Mouse (Mus musculus): ENCODE results near the gene Stkld1.

The Stkld1 gene

GRCm38 (mm10) chr2:26915927-26916728 is 17.7 kb upstream of the Stkld1 start, which contains the start of the genes Surf2 and Surf1:
Gene Surf2, plus strand, starts transcription at chr2:26916367.
Gene Surf1, minus strand, starts transcription at chr2:26916530.
- DNase-seq (ENCODE audit: low read depth in 1 of 2, low spot score in 2 of 2): peak; percentile 57 to 69

DNA sequence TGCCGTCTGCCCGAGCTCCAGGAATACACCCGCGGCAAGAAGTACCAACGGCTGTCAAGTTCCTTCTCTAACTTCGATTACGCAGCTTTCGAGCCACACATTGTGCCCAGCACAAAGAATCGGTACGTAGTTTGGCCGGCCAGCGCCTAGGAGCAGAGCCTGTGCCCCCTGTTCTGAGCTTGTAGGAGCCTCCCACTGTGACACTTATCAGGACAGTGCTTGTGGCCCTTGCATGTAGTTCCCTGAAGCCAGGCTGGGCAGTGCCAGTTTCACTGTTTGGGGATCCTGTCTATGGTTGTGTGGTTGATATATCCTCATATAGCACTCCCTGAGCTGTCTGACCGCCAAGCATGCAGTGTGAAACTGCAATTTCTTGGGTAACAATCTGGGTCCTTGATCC is 17.1 kb upstream of the Stkld1 start:
- no peak for DNase-seq (ENCODE audit: low read depth in 1 of 2, low spot score in 2 of 2)

DNA sequence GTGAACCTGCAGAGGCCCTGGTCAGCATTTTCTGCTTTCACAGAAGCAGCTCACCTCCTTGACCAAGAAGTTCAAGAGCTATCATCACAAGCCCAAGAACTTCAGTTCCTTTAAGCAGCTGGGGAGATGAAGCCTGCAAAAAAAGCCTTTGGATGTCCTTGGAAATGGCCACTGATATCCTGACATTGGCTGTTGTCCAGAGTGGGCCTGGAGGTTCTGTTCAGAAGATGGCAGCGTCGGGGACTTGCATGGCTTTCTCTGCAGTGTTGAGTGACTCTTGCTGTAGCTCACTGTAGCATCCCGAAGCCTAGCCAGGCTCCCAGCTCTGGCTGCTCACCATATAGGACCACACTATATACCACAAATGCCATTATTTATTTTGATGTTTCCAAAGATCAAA is 14.2 kb upstream of the Stkld1 start:
- DNase-seq (ENCODE audit: low read depth in 1 of 2, low spot score in 2 of 2): no peak

- DNase-seq (ENCODE audit: low read depth in 1 of 2, low spot score in 2 of 2): no peak
These were observed 13.5 kb upstream of the Stkld1 start for GRCm38 (mm10) chr2:26920190-26920855.

GRCm38 (mm10) chr2:26921784-26922183 is 12.1 kb upstream of the Stkld1 start:
- DNase-seq (ENCODE audit: low read depth in 1 of 2, low spot score in 2 of 2): no peak

DNA sequence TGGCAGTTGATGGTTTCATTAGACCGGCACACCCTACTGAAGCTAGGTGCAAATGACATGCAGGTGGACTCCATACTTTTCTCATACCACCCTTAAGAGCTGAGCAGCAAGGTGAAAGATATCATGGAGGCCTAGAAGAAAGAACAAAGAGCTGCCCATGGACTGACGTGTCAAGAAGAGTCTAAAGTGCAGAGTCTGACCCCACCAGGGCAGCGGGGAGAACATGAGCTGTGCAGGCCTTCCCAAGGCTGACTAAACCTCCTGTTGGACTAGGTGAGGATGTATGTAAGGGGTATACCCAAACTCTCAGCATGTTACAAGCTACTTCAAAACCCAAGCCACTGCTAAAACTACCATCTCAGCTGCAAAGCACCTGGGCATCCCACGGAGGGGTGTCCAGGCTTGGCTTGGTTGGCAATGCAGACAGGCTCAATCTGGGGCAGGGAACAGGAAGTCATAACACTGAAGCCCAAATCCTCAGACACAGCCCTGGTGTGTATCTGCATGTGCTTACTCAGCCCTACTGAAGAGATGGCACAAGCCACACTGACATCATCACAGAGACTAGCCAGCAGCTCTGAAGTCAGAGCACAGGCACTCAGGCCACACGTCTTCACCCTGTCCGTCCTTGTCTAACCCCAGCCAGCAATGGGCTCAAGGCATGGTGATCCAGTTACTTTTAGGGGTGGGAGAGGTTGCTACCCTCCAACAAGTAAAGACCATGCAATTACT is 5.9 kb upstream of the Stkld1 start:
- DNase-seq (ENCODE audit: low read depth in 1 of 2, low spot score in 2 of 2): no peak

DNA sequence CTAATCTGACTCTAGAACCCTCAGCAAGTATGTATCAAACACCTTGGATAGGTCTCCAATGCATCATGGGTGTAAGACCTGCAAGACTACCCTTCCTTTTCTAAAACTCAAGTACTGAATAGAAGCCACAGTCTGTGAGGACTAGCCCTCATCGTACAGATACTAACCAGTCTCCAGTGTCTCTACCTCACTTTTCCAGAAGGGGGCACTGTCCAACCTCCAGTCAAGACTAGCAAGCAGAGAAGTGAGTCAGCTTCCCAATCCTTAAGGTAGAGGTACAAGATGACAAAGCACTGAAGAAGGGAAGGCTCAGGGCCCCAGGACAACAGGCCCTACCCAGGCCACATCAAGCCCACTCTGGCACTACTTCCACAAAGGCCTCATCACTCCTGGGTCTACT is 3.5 kb upstream of the Stkld1 start:
- peak in 1 of 2 experiments; percentile 46 for DNase-seq (ENCODE audit: low read depth in 1 of 2, low spot score in 2 of 2)

DNA sequence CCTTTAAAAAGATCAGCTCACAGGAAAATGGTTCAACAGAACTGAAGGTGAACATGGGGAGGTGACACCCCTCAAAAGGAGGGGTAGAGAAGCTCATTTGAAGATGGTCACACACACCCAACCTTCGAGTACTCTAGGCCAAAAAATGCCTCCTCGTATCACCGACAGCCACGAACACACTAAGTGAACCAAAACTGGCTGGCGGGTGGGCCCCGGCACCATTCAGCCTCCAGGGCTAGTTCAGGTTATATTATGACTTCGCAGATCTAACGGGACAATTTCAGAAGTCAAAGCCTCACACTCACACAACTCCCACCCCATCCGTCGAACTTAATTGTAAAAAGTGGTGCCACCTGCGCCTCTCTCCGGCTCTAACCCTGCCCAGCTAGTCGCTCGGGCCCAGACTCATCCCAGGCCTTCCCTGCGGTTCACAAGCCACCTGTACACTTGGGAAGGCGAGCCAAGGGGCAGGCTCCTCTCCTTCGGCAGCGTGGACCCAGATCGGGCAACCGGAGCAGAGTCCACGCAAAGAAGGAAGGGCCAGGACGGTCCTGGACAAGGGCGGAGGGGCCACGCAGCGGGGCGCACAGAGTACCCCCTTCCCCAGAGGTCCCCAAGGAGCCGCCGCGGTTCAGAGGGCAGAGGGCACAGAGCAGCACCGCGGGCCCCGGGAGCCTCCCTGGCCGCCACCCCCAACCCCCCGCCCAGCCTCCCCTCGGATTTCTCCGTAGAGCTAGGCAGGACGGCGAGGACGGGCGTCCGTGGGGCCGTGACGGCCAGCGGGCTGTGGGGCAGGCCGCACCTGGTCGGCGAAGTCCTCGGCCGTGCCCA is 1.2 kb upstream of the Stkld1 start:
- peak in 1 of 2 experiments; percentile 13 for DNase-seq (ENCODE audit: low read depth in 1 of 2, low spot score in 2 of 2)

DNA sequence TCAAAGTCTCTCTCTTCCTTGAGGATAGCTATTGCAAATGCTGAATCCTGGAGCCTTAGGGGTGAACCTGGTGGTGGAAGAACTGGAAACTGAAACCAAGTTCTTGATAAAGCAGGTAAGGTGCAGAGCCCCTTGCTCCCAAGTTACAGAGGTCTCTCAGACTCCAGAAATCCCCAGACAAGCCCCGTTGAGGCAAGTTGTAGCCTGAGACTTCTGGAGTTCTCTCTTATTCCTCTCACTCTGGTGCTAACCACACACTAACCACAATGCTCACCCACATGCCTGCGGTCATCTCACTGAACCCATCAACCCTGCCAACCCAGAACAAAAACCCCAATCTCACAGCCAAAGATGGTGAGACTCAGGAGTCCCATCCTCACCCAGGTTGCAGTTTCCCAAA is 1.4 kb downstream of the Stkld1 start:
- DNase-seq (ENCODE audit: low read depth in 1 of 2, low spot score in 2 of 2): no peak

DNA sequence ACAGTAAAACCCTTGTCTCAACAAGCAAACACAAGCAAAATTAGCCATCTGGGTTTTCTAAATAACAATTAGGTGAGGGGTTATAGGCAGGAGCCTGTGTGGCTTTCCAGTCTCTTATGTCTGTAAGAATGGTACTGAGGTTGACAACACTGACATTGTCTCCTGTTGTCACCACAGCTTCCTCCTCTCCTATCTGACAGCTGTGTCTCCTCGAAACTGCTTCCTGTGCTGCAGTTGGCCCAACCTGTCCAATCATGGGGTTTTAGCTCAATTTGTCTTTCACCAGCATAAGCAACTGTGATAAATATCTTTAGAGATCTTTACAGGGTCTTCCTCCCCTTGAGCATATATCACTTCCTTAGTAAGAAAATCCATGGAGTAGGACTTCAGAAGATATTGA is 2.6 kb downstream of the Stkld1 start:
- DNase-seq (ENCODE audit: low read depth in 1 of 2, low spot score in 2 of 2): no peak

DNA sequence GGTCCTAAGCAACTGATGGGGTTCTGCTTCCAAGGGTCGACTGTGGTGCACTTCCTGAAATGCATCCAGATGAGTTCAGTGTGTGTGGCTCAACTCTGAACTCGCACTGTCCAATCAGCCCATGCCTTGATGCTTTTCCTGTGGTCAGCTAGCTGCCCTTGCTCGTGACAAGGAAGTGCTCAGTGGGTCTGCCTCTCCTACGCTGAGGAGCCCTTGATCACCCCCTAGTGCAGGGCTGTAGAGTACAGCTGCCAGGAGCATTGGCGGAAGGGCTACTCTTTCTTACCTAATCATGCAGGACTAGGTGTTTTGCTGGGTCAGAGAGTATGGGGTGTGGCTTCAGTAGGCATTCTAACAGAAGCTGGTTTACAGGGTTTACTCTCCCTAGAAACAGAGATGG is 7.7 kb downstream of the Stkld1 start:
- peak in 1 of 2 experiments; percentile 23 for DNase-seq (ENCODE audit: low read depth in 1 of 2, low spot score in 2 of 2)

DNA sequence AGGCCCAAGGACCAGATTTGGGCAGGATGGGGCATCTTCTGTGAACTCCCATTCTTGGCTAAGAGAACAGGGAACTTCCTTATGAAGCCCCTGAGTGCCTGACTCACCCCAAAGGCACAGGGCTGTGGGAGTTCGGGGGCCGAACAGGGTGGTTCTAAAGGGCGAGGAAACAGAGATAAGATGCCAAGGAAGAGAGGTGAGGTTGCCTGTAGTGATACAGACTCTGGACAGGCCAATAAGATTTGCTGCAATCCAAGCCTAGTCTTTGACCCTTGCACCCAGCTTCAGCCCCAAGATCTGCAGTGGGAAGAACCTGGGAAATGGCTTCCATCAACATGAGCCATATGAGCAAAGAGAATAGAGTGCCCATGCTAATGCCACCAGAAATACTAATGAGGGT is 9.4 kb downstream of the Stkld1 start:
- no peak for DNase-seq (ENCODE audit: low read depth in 1 of 2, low spot score in 2 of 2)

- DNase-seq (ENCODE audit: low read depth in 1 of 2, low spot score in 2 of 2): no peak
These were observed 16.6 kb downstream of the Stkld1 start for GRCm38 (mm10) chr2:26950411-26950810.

GRCm38 (mm10) chr2:26951346-26951905 is 17.6 kb downstream of the Stkld1 start:
- no peak for DNase-seq (ENCODE audit: low read depth in 1 of 2, low spot score in 2 of 2)

DNA sequence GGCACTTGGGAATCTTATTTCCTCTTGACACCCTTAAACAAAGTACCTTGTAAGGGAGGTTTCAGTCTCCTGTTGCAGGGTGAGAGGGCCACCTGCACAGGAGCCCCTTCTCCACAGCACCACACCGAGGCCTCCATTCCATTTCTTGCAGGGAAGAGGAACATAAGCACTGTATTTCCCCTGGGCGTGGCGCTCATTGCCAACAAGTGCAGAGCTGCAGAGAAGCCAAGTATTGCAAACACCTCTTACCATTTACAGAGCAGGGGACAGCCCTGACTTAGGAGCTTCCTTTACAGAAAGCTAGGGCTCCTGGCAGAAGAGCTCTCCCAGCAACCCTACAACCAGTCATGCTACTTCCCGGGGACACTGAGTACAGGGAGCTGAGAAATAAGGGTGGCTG is 18.3 kb downstream of the Stkld1 start:
- DNase-seq (ENCODE audit: low read depth in 1 of 2, low spot score in 2 of 2): no peak

DNA sequence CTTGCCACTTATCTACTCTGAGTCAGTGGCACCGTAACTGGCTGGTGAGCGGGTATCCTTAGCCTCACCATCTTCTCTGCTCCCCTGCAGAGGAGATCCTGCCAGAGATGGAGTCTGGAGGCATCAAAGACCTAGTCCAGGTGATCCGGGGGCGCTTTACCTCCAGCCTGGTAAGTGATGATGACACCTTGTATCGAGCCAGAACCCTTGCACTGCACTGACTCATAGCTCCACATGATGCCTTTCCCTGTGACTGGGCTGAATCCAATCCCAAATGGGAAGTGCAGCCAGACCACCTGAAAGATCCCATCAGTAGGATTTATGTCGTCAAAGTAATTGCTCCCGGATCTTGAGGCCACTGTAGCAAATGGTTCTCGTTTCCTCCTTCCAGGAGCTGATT is 19.0 kb downstream of the Stkld1 start:
- DNase-seq (ENCODE audit: low read depth in 1 of 2, low spot score in 2 of 2): no peak

DNA sequence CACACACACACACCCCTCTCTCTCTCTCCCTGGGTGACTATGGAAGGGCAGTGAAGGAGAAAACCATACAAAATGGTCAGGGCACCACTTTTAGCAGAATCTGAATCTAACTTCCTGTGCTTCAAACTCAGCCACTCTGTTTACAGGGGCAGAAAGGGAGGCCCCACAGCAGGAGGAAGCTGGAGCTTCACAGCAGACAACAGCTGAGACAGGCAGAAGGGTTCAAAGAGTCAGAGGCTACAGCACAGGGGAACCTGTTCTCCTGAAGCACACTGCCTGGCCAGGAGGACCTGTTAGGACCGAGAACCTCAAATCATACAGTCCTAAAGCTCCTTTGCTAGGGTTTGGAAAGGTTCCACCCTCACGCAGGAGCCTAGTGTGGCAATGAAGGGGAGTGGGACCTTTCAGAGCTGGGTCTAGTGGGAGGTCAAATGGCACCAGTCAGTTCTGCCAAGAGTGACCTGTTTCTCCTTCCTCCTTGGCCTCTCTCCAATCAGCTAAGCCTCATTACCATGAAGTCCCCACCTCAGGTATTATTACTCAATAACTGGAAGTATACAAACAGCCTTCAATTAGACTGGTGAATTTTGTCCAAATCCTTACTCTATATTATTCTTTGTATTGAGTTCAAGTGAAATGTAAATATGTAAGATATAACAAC is 21.0 kb downstream of the Stkld1 start:
- no peak for DNase-seq (ENCODE audit: low read depth in 1 of 2, low spot score in 2 of 2)

GRCm38 (mm10) chr2:26956811-26957487 is 23.1 kb downstream of the Stkld1 start:
- DNase-seq (ENCODE audit: low read depth in 1 of 2, low spot score in 2 of 2): no peak

DNA sequence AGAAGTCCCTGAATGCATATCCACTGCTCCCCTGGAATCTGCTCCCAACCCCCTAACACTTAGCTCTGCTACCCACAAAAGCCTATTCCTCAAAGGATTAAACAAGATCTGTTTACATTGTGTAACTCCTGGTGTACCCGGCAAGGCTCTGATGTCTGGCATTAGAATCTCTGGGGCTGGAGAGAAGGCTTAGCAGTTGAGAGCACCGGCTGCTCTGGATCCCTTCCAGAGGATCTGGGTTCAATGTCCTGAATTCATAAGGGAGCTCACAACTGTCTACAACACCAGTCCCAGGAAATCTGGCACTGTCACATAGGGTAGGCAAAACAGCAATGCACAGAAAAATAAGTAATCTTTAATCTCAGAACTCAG is 23.6 kb downstream of the Stkld1 start:
- DNase-seq (ENCODE audit: low read depth in 1 of 2, low spot score in 2 of 2): no peak

GRCm38 (mm10) chr2:26960756-26961155 is 26.9 kb downstream of the Stkld1 start:
- DNase-seq (ENCODE audit: low read depth in 1 of 2, low spot score in 2 of 2): no peak
